Mouse (Mus musculus) colon, adult 2 months (tissue): Measurements from ENCODE around the gene Rhebl1. TPM values are rescaled to one million over a fixed set of nuclear protein-coding genes. Genes with fewer than 3 reads are reported as not detected.

Experiments
- polyA plus RNA-seq: library from polyadenylated mRNA; depleted of rRNA; stranded (reverse); fragments of >200 nt; gene quantifications from 2 replicates; pipeline ENCODE4 v1.2.3, GENCODE M21; 2012; rRNA removed

Rhebl1 gene
- polyA plus RNA-seq = 1.9 and 2.1 TPM in 2 replicates

GRCm38 (mm10) chr15:98893940-98894745, at the start of gene Rhebl1:
Gene Rhebl1, minus strand, starts transcription at chr15:98894540.

GRCm38 (mm10) chr15:98934217-98934839, 40.0 kb upstream of the Rhebl1 start, which contains the start of gene Tuba1b:
Gene Tuba1b, minus strand, starts transcription at chr15:98934565.

GRCm38 (mm10) chr15:98917538-98918498, 23.5 kb upstream of the Rhebl1 start, which contains the start of gene Lmbr1l:
Gene Lmbr1l, minus strand, starts transcription at chr15:98918231.

GRCm38 (mm10) chr15:98897928-98898800, 3.8 kb upstream of the Rhebl1 start, which contains the start of gene Dhh:
Gene Dhh, minus strand, starts transcription at chr15:98898540.

GRCm38 (mm10) chr15:98871070-98871915, 23.0 kb downstream of the Rhebl1 start, which contains the start of gene Kmt2d:
Gene Kmt2d, minus strand, starts transcription at chr15:98871204.

GRCm38 (mm10) chr15:98830736-98831683, 63.3 kb downstream of the Rhebl1 start, which contains the start of gene Prkag1:
Gene Prkag1, minus strand, starts transcription at chr15:98831521.

Other genes starting within 250 kb of the Rhebl1 start
- gene Ddx23, start 231.6 kb downstream of the Rhebl1 start, polyA plus RNA-seq = 29.0 and 31.4 TPM in 2 replicates
- 1.2 and 2.3 TPM in 2 replicates for gene Rnd1, start 217.1 kb downstream of the Rhebl1 start, polyA plus RNA-seq
- gene Ccdc65, start 186.3 kb downstream of the Rhebl1 start, polyA plus RNA-seq = 0.22 and 0.43 TPM in 2 replicates
- gene Fkbp11, start 166.3 kb downstream of the Rhebl1 start, polyA plus RNA-seq = 26.7 and 49.8 TPM in 2 replicates
- gene Arf3, start 131.3 kb downstream of the Rhebl1 start, polyA plus RNA-seq = 75.8 and 94.5 TPM in 2 replicates
- 0.30 and 0.65 TPM in 2 replicates for gene Wnt10b, start 116.4 kb downstream of the Rhebl1 start, polyA plus RNA-seq
- 0.07 TPM in 1 of 2 replicates, not detected in the other for gene Wnt1, start 104.7 kb downstream of the Rhebl1 start, polyA plus RNA-seq
- not detected in 2 replicates for gene Ddn, start 85.0 kb downstream of the Rhebl1 start, polyA plus RNA-seq
- gene Prkag1, start 63.0 kb downstream of the Rhebl1 start, polyA plus RNA-seq = 45.2 and 50.3 TPM in 2 replicates
- gene Kmt2d, start 23.3 kb downstream of the Rhebl1 start, polyA plus RNA-seq = 23.9 and 26.7 TPM in 2 replicates
- gene Dhh, start 4.0 kb upstream of the Rhebl1 start, polyA plus RNA-seq = 0.72 and 0.93 TPM in 2 replicates
- 56.6 and 93.6 TPM in 2 replicates for gene Lmbr1l, start 23.7 kb upstream of the Rhebl1 start, polyA plus RNA-seq
- gene Tuba1b, start 40.0 kb upstream of the Rhebl1 start, polyA plus RNA-seq = 551 and 757 TPM in 2 replicates
- gene Gm49450, start 59.0 kb upstream of the Rhebl1 start, polyA plus RNA-seq = 98.4 and 128 TPM in 2 replicates
- 192 and 198 TPM in 2 replicates for gene Tuba1a, start 59.2 kb upstream of the Rhebl1 start, polyA plus RNA-seq
- gene Tuba1c, start 135.4 kb upstream of the Rhebl1 start, polyA plus RNA-seq = 219 and 270 TPM in 2 replicates
- gene Prph, start 160.6 kb upstream of the Rhebl1 start, polyA plus RNA-seq = 17.4 and 17.7 TPM in 2 replicates
- gene Troap, start 180.0 kb upstream of the Rhebl1 start, polyA plus RNA-seq = 9.4 and 10.0 TPM in 2 replicates
- gene C1ql4, start 193.3 kb upstream of the Rhebl1 start, polyA plus RNA-seq = not detected in 2 replicates
- 32.4 and 40.8 TPM in 2 replicates for gene Dnajc22, start 198.6 kb upstream of the Rhebl1 start, polyA plus RNA-seq
- gene Spats2, start 231.4 kb upstream of the Rhebl1 start, polyA plus RNA-seq = 6.3 and 6.7 TPM in 2 replicates